Mouse (Mus musculus) adipocyte (in vitro differentiated cells): ENCODE measurements around the gene Mfsd6.

Experiments
- DNase-seq: peaks from one replicate; pipeline ENCODE4 v3.0.0-alpha.2; 2016; ENCODE audit warnings: low spot score

The Mfsd6 gene

DNA sequence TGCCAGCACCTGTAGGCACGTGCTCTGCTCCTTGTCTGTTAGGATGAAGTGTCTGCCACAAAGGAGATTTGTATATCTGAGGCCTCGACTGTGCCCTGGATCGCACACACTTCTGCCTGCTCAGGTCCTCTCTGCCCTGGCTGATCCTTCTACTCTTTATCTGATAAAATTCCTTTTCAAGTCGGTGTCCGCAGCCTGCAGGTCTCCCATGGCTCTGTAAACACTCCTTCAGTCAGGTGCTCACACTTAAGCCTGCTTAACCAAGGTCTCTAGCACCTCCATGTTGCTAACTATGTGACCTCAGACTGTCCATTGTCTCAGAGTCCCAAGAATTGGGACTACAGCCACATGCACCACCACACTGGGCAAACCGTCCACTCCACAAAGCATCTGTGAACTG is 87.0 kb downstream of the Mfsd6 start:
- no peak for DNase-seq

DNA sequence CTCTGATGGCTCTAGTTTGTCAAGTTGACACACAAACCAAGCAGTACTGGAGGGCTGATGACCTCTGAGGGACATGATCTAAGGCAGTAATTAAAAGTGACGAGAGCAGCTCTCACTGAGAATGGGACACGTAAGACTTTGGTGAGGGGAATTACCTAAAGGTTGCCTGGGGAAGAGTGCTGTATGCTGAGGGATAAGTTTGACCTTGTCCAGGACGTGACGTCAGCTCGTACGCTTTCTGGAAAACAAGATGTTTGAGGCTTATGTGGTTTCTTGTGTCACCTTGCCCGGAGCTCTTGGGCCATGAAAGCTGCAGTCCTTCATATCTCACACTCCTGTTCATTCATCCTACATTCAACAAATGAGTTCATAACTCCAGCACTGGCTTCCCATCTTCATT is 88.2 kb downstream of the Mfsd6 start:
- no peak for DNase-seq

- DNase-seq, result no peak
Observed at GRCm38 (mm10) chr1:52638101-52638500, 89.2 kb downstream of the Mfsd6 start.

DNA sequence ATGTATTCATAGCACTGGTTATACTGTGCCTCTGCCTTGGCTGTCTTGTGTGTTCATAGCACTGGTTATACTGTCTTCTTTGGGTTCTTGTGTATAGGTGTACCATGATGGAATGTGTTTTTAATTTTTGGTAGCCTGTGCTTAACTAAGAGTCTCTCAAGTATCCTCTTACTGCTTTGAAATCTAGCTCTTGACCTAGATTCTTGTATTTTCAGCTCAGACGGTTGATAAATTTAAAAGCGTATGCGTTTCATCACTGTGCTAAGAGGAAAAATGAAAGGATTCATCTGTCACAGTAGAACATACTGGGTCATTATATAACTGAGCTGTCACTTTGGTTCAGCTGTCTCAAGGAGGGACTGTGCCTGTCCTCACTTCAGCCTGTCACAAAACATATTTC is 91.3 kb downstream of the Mfsd6 start:
- DNase-seq, result no peak

DNA sequence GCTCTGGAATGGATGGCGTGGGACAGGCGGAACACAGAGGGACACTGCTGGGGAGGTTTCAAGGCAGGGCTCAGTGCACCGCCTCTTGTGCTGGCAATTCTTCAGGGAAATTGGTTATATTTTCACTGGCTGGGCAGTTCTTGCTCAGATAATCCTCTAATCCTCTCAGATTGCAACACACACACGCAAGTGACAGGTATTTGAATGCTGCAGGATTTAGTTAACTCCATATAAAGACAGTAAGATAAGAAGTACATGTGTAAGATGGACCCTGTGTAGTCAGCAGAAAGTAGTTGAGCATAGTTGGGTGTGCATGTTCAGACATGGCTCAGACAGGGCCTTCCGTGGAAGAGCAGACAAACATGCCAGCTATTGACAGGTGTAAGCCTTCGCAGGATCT is 93.0 kb downstream of the Mfsd6 start:
- DNase-seq, result no peak

DNA sequence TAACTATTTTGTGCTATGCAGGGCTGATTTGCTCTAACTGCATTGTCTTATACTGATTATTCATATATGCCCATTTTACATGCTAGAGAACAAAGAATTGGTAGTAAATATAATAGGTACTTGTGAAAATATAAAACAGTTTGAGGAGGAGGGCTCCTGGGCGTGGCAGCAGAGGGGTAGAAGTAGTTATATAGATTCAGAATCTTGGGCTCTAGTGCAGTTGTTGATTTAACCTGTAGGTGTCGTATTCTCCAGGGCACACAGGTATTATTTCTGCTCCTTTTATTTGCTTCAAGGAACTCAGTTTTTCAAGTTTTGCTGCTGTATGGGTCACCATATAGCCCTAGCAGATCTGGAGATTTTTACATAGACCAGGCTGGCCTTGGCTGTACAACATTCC is 95.7 kb downstream of the Mfsd6 start:
- no peak for DNase-seq

- no peak for DNase-seq
Observed at GRCm38 (mm10) chr1:52630937-52631299, 96.3 kb downstream of the Mfsd6 start.

DNA sequence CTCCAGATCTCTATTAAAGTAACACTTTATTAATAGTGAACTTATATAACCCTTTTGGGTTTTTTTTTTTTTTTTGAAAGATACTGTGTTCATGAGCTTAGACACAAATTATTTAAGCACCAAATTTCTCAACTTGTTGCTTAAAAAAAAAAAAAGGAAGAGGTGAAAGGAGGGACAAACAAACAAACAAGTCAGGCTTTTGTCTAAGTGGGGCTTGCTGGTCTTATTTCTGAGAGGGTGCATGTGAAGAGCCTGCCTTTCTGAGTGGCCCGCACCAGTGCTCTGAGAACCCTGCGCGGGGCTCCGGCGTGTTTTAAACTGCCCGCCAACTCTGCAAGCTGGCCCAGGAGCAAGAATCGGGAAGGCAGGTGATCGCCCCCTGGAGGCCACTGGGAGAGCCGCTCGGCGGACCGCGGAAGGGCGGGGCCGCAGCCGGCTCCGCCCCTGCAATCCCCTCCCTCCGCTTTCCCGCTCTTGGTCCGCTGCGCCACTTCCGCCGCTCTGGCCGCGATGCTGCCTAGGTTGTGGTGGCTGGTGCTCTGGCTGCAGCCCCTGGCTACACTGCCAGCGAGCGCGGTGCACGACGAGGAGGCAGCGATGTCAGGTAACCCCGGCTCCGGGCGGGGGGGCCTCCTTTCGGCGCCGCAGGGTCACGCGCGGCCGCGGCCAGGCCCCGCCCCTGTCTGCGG is 96.9 kb downstream of the Mfsd6 start, which contains the start of gene Nemp2:
Nemp2 (plus strand) TSS at position 456 of the 689 bp plus-strand sequence.
- DNase-seq, result peak; percentile 89

GRCm38 (mm10) chr1:52620442-52620841 is 106.8 kb downstream of the Mfsd6 start:
- no peak for DNase-seq

DNA sequence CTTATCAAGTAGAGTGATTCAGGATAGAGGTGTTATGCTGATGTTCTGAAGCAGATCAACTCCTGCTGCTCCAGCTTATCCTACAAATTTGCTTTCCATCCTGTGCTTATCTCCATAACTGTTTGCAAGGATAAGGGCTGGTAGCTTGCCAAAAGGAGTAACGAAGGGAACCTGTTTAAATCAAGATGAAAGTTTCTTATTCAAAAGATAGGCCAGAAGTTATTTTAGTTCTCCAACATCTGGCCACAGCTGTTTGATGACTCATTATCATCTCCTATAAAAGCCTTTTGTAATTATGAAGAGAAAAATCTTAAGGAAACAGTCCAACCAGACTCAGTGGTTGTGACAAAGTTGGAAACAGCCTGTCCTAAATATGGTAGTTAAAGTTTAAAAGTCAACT is 109.0 kb downstream of the Mfsd6 start:
- DNase-seq, result no peak

DNA sequence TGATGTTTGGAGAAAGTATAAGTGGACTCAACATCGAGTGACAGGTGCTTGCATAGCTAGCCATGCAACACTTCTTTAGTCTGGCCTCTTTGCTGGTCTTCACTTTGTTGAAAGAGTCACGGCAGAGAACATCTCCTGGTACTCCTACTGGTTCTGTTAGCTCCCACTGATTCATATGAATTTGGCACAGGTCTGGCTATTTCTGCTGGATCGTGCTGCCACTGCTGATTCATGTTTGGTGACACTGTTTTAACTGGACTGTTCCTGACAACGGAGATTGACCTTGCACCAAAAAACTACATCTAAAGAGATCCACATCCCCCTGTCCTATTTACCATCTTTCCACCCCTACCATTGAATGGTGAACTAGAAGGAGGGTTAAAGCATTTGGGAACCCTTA is 118.8 kb downstream of the Mfsd6 start:
- no peak for DNase-seq

DNA sequence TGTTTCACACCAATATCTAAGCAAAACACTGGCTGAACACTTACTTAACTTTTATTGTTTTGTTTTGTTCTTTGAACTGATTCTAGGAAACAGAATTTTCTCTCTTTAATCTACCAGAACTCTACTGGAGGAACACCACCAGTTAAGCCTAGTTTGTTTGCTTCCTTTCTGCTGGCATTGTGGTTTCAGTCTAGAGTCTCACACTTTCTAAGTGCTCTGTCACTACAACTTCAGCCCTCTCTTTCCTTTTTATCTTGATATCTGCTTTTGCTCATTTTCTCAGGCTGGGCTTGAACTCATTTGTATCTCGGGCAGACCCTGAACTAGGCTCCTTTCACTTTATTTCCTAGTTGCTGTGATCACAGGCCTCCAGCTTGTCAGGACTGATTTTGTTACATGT is 119.6 kb downstream of the Mfsd6 start:
- no peak for DNase-seq
